Mouse (Mus musculus): ENCODE results near the gene Stub1. TPM values are rescaled to one million over a fixed set of nuclear protein-coding genes. Genes with fewer than 3 reads are reported as not detected.
"Not testable (repeated sequence)": the region's sequence is repeated elsewhere in the genome, so short reads cannot be mapped to it uniquely, and the experiment has no call there.

Stub1 gene
- polyA plus RNA-seq, 1 experiment from 2014 or later = 345 TPM

GRCm38 (mm10) chr17:25872676-25873075, 39.5 kb upstream of the Stub1 start:
- Histone ChIP-seq H3K4me1 (replicated peaks; ENCODE audit: control insufficient read depth, insufficient read depth, low read length) (peaks cover 22% of the 10 kb centered on the region), H3K27ac (ENCODE audit: low read depth) (no peak overlapping the region), H3K9me3 (ENCODE audit: control insufficient read depth, low read length) (no peaks in the 10 kb centered on the region), H3K4me2 (ENCODE audit: low read length) (no peak overlapping the region), H3K36me3 (ENCODE audit: control insufficient read depth, insufficient read depth, low read length) (peaks cover 2% of the 10 kb centered on the region), H3K9ac (ENCODE audit: low read length) (no peak overlapping the region), H3K27me3 (replicated peaks; ENCODE audit: control insufficient read depth, insufficient read depth, low read length) (no peaks in the 10 kb centered on the region), H3K4me3 (ENCODE audit: low read depth, low read length) (no peak overlapping the region)
- WGBS = 76% methylated on average over 3 of the region's 3 CpGs
- DNase-seq (ENCODE audit: low spot score) (no peak), ATAC-seq (replicated peaks; ENCODE audit: low FRiP score, low TSS enrichment, low read depth) (no peak)

- not testable (repeated sequence) for H3K9me3 ChIP-seq (ENCODE audit: control insufficient read depth, low read length); ATAC-seq (replicated peaks; ENCODE audit: low FRiP score, low TSS enrichment, low read depth); H3K36me3 ChIP-seq (ENCODE audit: control insufficient read depth, insufficient read depth, low read length); H3K27ac ChIP-seq (ENCODE audit: low read depth); DNase-seq (ENCODE audit: low spot score); H3K4me3 ChIP-seq (ENCODE audit: low read depth, low read length); H3K27me3 ChIP-seq (replicated peaks; ENCODE audit: control insufficient read depth, insufficient read depth, low read length); H3K4me2 ChIP-seq (ENCODE audit: low read length); H3K9ac ChIP-seq (ENCODE audit: low read length)
- peaks cover 20% of the 10 kb centered on the region for H3K4me1 ChIP-seq (replicated peaks; ENCODE audit: control insufficient read depth, insufficient read depth, low read length)
Measured at GRCm38 (mm10) chr17:25871566-25871965, 38.4 kb upstream of the Stub1 start.

- Histone ChIP-seq H3K4me1 (replicated peaks; ENCODE audit: control insufficient read depth, insufficient read depth, low read length) (peaks cover 12% of the 10 kb centered on the region; the same call in 1 of the 2 replicates), H3K27me3 (replicated peaks; ENCODE audit: control insufficient read depth, insufficient read depth, low read length) (no peaks in the 10 kb centered on the region), H3K4me2 (ENCODE audit: low read length) (no peak overlapping the region), H3K36me3 (ENCODE audit: control insufficient read depth, insufficient read depth, low read length) (no peaks in the 10 kb centered on the region), H3K9ac (ENCODE audit: low read length) (no peak overlapping the region), H3K27ac (ENCODE audit: low read depth) (no peak overlapping the region), H3K4me3 (ENCODE audit: low read depth, low read length) (no peak overlapping the region), H3K9me3 (ENCODE audit: control insufficient read depth, low read length) (no peaks in the 10 kb centered on the region)
- no peak for ATAC-seq (replicated peaks; ENCODE audit: low FRiP score, low TSS enrichment, low read depth)
- no peak for DNase-seq (ENCODE audit: low spot score)
- 88% methylated on average over 2 of the region's 2 CpGs for WGBS
Measured at GRCm38 (mm10) chr17:25869954-25870353, 36.8 kb upstream of the Stub1 start.

GRCm38 (mm10) chr17:25869498-25869897, 36.3 kb upstream of the Stub1 start:
- Histone ChIP-seq H3K36me3 (ENCODE audit: control insufficient read depth, insufficient read depth, low read length) (no peaks in the 10 kb centered on the region), H3K4me2 (ENCODE audit: low read length) (no peak overlapping the region), H3K9me3 (ENCODE audit: control insufficient read depth, low read length) (no peaks in the 10 kb centered on the region), H3K27ac (ENCODE audit: low read depth) (no peak overlapping the region), H3K4me1 (replicated peaks; ENCODE audit: control insufficient read depth, insufficient read depth, low read length) (peaks cover 12% of the 10 kb centered on the region; the same call in 1 of the 2 replicates), H3K4me3 (ENCODE audit: low read depth, low read length) (no peak overlapping the region), H3K27me3 (replicated peaks; ENCODE audit: control insufficient read depth, insufficient read depth, low read length) (no peaks in the 10 kb centered on the region), H3K9ac (ENCODE audit: low read length) (no peak overlapping the region)
- 89% methylated on average over 8 of the region's 8 CpGs for WGBS
- no peak for DNase-seq (ENCODE audit: low spot score)
- ATAC-seq (replicated peaks; ENCODE audit: low FRiP score, low TSS enrichment, low read depth) = no peak

GRCm38 (mm10) chr17:25868601-25869191, 35.5 kb upstream of the Stub1 start, which contains the start of gene Mcrip2:
Gene Mcrip2, minus strand, starts transcription at chr17:25868764.
- H3K4me3 ChIP-seq (ENCODE audit: low read depth, low read length) = peak within 1 kb of the TSS; percentile 72
- under 1% methylated on average over 15 of the region's 24 CpGs for WGBS
- no peak within 1 kb of the TSS for H3K27ac ChIP-seq (ENCODE audit: low read depth)
- H3K27me3 ChIP-seq (replicated peaks; ENCODE audit: control insufficient read depth, insufficient read depth, low read length) = no peaks in the 10 kb centered on the region
- DNase-seq (ENCODE audit: low spot score) = peak; percentile 85
- H3K4me1 ChIP-seq (replicated peaks; ENCODE audit: control insufficient read depth, insufficient read depth, low read length) = peaks cover 7% of the 10 kb centered on the region; the same call in 1 of the 2 replicates
- H3K4me2 ChIP-seq (ENCODE audit: low read length) = peak within 1 kb of the TSS; percentile 70
- H3K9me3 ChIP-seq (ENCODE audit: control insufficient read depth, low read length) = no peaks in the 10 kb centered on the region
- H3K9ac ChIP-seq (ENCODE audit: low read length) = peak within 1 kb of the TSS; percentile 34
- peak; percentile 82 for ATAC-seq (replicated peaks; ENCODE audit: low FRiP score, low TSS enrichment, low read depth)
- H3K36me3 ChIP-seq (ENCODE audit: control insufficient read depth, insufficient read depth, low read length) = no peaks in the 10 kb centered on the region

GRCm38 (mm10) chr17:25867836-25868600, 34.8 kb upstream of the Stub1 start:
- Histone ChIP-seq H3K4me2 (ENCODE audit: low read length) (peak overlapping the region; percentile 70), H3K4me1 (replicated peaks; ENCODE audit: control insufficient read depth, insufficient read depth, low read length) (peaks cover 7% of the 10 kb centered on the region; the same call in 1 of the 2 replicates), H3K9ac (ENCODE audit: low read length) (peak overlapping the region; percentile 34), H3K36me3 (ENCODE audit: control insufficient read depth, insufficient read depth, low read length) (no peaks in the 10 kb centered on the region), H3K4me3 (ENCODE audit: low read depth, low read length) (peak overlapping the region; percentile 72), H3K9me3 (ENCODE audit: control insufficient read depth, low read length) (no peaks in the 10 kb centered on the region), H3K27ac (ENCODE audit: low read depth) (no peak overlapping the region), H3K27me3 (replicated peaks; ENCODE audit: control insufficient read depth, insufficient read depth, low read length) (no peaks in the 10 kb centered on the region)
- ATAC-seq (replicated peaks; ENCODE audit: low FRiP score, low TSS enrichment, low read depth) (peak; percentile 61), DNase-seq (ENCODE audit: low spot score) (peak; percentile 73)
- under 1% methylated on average over 40 of the region's 42 CpGs for WGBS

- peak overlapping the region; percentile 72 for H3K4me3 ChIP-seq (ENCODE audit: low read depth, low read length)
- no peaks in the 10 kb centered on the region for H3K27me3 ChIP-seq (replicated peaks; ENCODE audit: control insufficient read depth, insufficient read depth, low read length)
- H3K4me1 ChIP-seq (replicated peaks; ENCODE audit: control insufficient read depth, insufficient read depth, low read length) = peaks cover 7% of the 10 kb centered on the region; the same call in 1 of the 2 replicates
- no peak for ATAC-seq (replicated peaks; ENCODE audit: low FRiP score, low TSS enrichment, low read depth)
- no peak for DNase-seq (ENCODE audit: low spot score)
- 18% methylated on average over 7 of the region's 7 CpGs for WGBS
- H3K9ac ChIP-seq (ENCODE audit: low read length) = peak overlapping the region; percentile 34
- no peaks in the 10 kb centered on the region for H3K9me3 ChIP-seq (ENCODE audit: control insufficient read depth, low read length)
- peak overlapping the region; percentile 70 for H3K4me2 ChIP-seq (ENCODE audit: low read length)
- no peaks in the 10 kb centered on the region for H3K36me3 ChIP-seq (ENCODE audit: control insufficient read depth, insufficient read depth, low read length)
- H3K27ac ChIP-seq (ENCODE audit: low read depth) = no peak overlapping the region
Measured at GRCm38 (mm10) chr17:25867509-25867835, 34.3 kb upstream of the Stub1 start.

- ATAC-seq (replicated peaks; ENCODE audit: low FRiP score, low TSS enrichment, low read depth) = no peak
- Histone ChIP-seq H3K27me3 (replicated peaks; ENCODE audit: control insufficient read depth, insufficient read depth, low read length) (no peaks in the 10 kb centered on the region), H3K4me1 (replicated peaks; ENCODE audit: control insufficient read depth, insufficient read depth, low read length) (peaks cover 7% of the 10 kb centered on the region; the same call in 1 of the 2 replicates), H3K27ac (ENCODE audit: low read depth) (no peak overlapping the region), H3K4me2 (ENCODE audit: low read length) (no peak overlapping the region), H3K4me3 (ENCODE audit: low read depth, low read length) (no peak overlapping the region), H3K36me3 (ENCODE audit: control insufficient read depth, insufficient read depth, low read length) (no peaks in the 10 kb centered on the region), H3K9ac (ENCODE audit: low read length) (no peak overlapping the region), H3K9me3 (ENCODE audit: control insufficient read depth, low read length) (no peaks in the 10 kb centered on the region)
- 83% methylated on average over 3 of the region's 3 CpGs for WGBS
- DNase-seq (ENCODE audit: low spot score) = no peak
Measured at GRCm38 (mm10) chr17:25866172-25866571, 33.0 kb upstream of the Stub1 start.

All from intestine, embryonic 14.5 days (tissue).